Mouse (Mus musculus) liver, embryonic 14 days (tissue): Measurements from ENCODE around the gene Cldn3. TPM values are rescaled to one million over a fixed set of nuclear protein-coding genes. Genes with fewer than 3 reads are reported as not detected.

Experiments
- polyA plus RNA-seq: library from polyadenylated mRNA; depleted of rRNA; stranded (reverse); fragments of >200 nt; gene quantifications from 2 replicates; pipeline ENCODE4 v1.2.3, GENCODE M21; 2012; rRNA removed

The Cldn3 gene
- 0.33 and 0.77 TPM in 2 replicates for polyA plus RNA-seq

DNA sequence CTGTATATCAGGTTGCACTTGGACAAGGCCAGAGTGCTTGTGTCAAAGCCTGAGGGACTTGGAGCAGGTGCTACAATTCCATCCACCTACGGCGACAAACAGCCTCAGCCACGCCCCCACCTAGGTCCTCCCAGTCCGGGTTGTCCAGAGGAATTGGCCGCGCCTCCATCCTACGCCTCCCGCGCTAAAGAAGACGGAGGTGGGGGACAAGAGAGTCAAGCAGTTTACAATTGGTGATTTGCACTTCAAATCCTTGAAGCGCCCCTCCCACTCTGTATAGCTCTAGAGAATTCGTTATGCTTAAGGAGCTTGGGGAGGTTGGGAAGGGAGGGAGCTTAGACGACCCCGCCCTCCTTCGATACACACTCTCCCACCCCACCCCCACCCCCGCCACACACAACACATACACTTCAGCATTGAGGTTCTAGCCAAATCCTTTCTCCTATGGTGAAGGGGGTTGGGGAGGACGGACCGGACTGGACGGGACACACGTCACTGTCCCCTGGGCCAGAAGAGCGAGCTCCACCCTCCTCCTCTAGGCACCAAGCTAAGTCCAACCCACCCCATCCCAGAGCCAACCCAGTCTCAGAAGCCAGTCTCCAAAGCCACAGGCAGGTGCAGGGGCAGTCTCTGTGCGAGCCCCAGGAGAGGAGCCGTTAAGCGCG is at the start of gene Cldn3:
Cldn3 (plus strand) TSS at position 582 of the 665 bp plus-strand sequence.

DNA sequence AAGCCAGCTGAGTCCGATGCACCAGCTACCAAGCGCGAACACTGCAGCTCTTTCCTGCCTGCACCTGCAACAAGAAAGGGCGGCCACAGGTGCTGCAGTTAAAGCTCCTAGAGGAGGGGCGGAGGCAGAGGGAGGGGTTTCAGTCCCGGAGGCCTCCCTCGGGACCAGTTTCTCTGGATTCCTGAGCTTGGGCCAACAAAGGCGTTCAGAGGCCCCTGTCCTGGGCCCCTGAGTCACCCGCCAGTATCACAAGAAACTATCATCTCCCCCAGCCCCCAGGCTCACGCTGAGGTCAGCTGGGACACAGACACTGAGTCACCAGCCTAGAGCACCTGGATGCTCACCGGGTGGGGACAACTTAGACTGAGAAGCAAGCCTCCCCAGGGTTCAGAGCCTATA is 39.2 kb upstream of the Cldn3 start, which contains the start of gene Cldn4:
Cldn4 (minus strand) TSS at position 78 of the 399 bp plus-strand sequence.

DNA sequence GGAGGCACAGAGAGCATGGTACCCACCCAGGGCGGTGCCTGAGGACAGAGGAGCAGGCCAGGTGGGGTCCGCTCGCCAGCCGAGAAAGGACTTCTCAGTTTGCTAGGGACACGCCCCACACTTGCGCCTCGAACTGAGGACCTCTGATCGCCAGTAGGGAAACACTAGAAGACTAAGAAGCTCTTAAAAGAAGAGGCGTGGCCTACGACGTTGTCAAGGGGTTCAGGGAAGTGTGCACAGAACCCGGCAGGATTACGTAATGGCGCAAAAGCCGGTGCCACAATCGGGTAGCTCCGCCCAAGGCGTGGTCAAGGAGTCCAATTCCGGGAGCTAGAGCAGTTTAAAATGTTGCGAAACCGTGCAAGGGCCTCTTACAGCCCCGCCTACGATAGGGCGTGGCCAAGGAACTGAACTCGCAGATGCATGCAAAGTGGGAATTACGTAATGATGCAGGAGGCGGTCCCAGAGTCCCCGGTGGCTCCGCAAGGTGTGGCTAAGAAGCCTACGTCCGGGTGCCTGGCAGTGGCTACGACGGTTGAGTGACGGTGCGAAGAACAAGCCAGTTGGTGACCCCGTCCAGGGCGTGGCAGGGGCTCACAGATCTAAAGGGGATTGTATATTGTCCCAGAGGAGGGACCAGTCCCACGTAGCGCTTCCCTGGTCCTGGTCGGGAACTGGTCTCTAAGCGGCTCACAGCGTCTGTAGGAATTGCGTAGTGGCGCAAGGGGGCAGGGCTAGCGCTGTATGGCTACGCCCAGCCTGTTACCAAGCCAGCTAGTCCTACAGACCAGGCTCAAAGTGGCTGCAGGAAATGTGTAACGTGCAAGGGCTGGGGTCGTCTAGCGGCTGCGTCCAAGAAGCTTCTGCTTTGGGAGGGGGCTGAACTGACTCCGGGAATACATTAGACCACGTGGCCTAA is 22.9 kb downstream of the Cldn3 start, which contains the start of gene Abhd11:
Abhd11 (plus strand) TSS at position 482 of the 919 bp plus-strand sequence.

DNA sequence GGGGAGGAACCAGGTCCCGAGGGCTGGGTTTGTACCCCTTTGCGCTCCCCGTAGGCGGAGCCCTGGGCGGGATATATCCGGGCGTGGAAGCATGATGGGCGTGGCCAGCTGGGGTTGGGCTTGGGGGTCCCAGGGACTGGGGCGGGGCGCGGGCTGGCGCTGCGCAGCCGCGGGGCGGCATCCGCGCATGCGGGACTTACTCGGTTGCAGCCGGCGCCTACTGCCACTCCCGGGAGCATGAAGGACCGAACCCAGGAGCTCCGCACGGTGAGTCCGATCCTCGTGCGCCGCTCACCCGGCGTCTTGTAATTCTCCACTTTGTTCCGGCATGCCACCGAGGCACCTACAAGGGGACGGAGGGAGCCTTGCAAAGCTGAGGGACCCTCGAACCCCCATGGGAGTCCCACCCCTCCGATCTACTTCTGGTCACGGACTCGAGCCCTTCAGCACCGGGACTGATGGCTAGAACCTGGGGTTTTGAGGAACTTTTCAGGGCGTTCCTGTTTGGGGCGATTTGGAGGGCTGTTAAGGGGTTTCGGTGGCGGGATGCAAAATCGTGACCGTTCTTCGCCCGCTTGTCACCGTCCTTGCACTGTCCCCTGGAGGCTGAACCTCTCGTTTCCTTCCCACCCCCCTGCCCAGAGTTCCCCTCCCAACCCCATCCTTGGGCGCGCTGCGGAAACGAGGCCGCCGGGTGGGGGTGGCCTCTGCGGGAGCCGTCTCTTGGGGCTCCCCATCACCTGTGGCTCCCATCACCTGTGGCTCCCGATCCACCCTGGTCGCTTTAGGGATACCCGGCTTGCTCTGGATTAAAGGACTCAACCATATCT is 37.5 kb downstream of the Cldn3 start, which contains the start of gene Stx1a:
Stx1a (plus strand) TSS at position 139 of the 830 bp plus-strand sequence.

Other genes starting within 250 kb of the Cldn3 start
- 2.8 and 5.4 TPM in 2 replicates for gene Eln, start 238.9 kb upstream of the Cldn3 start, polyA plus RNA-seq
- 0.05 and 0.07 TPM in 2 replicates for gene Tmem270, start 79.5 kb upstream of the Cldn3 start, polyA plus RNA-seq
- 124 and 168 TPM in 2 replicates for gene Cldn13, start 70.7 kb upstream of the Cldn3 start, polyA plus RNA-seq
- 6.2 and 6.6 TPM in 2 replicates for gene Mettl27, start 53.8 kb upstream of the Cldn3 start, polyA plus RNA-seq
- 0.24 and 0.83 TPM in 2 replicates for gene Cldn4, start 39.3 kb upstream of the Cldn3 start, polyA plus RNA-seq
- gene Abhd11, start 22.9 kb downstream of the Cldn3 start, polyA plus RNA-seq = 24.5 and 27.1 TPM in 2 replicates
- gene Stx1a, start 37.3 kb downstream of the Cldn3 start, polyA plus RNA-seq = 1.9 and 2.0 TPM in 2 replicates
- gene Dnajc30, start 78.0 kb downstream of the Cldn3 start, polyA plus RNA-seq = 7.7 and 9.4 TPM in 2 replicates
- gene Bud23, start 78.7 kb downstream of the Cldn3 start, polyA plus RNA-seq = 35.8 and 43.9 TPM in 2 replicates
- gene Vps37d, start 92.1 kb downstream of the Cldn3 start, polyA plus RNA-seq = 0.25 and 0.37 TPM in 2 replicates
- 12.3 and 17.8 TPM in 2 replicates for gene Mlxipl, start 103.7 kb downstream of the Cldn3 start, polyA plus RNA-seq
- 5.1 and 5.8 TPM in 2 replicates for gene Tbl2, start 163.4 kb downstream of the Cldn3 start, polyA plus RNA-seq
- gene Bcl7b, start 182.1 kb downstream of the Cldn3 start, polyA plus RNA-seq = 11.7 and 11.8 TPM in 2 replicates
- gene Baz1b, start 201.1 kb downstream of the Cldn3 start, polyA plus RNA-seq = 21.3 and 23.6 TPM in 2 replicates